Mouse (Mus musculus) myocyte (in vitro differentiated cells): ENCODE results near the gene Vegfc.

Experiments
- MYOD1 ChIP-seq, 3 experiments: IDR thresholded peaks; one replicate each; pipeline ENCODE4 v1.6.1; 2011; ENCODE audit warnings: control low read depth in 2 of 3, low read depth in 2 of 3, mild to moderate bottlenecking in 2 of 3, moderate library complexity in 1 of 3; ENCODE audit not compliant: insufficient read length in 2 of 3, control insufficient read depth in 1 of 3
- POLR2A ChIP-seq: IDR thresholded peaks from one replicate; pipeline ENCODE4 v1.6.1; 2011; ENCODE audit warnings: low read depth, mild to moderate bottlenecking, control low read depth, moderate library complexity; ENCODE audit not compliant: insufficient read length
- POLR2AphosphoS2 ChIP-seq: IDR thresholded peaks from one replicate; pipeline ENCODE4 v1.6.1; 2011; ENCODE audit warnings: low read depth, control low read depth; ENCODE audit not compliant: insufficient read length
- TCF3 ChIP-seq: IDR thresholded peaks from one replicate; pipeline ENCODE4 v1.6.1; 2011; ENCODE audit warnings: low read depth, control low read depth; ENCODE audit not compliant: insufficient read length
- USF1 ChIP-seq: IDR thresholded peaks from one replicate; pipeline ENCODE4 v1.6.1; 2011; ENCODE audit warnings: low read depth, mild to moderate bottlenecking, control low read depth, moderate library complexity

DNA sequence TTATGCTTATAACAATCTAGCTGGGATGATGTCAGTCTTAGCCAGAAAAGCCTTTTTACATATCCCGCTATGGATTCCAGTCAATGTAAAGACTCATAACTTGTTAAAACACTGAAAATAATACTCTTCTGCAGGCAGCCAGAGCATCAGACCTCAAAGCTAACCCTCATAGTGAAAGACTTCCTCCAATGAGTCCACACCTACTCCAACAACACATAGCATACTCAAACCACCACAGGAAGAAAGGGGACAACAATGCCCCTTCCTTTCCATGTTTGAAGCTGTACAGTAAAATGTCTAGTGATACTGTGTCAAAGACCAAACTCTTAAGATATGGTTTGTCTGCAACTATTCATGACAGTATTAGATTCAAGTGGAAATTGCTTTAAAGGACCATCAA is 153.2 kb downstream of the Vegfc start:
- TF ChIP-seq POLR2A (no peak), USF1 (no peak), POLR2AphosphoS2 (no peak), TCF3 (no peak), MYOD1 (IDR thresholded peaks at IDR 0.05; ENCODE audit: control insufficient read depth in 1 of 3, insufficient read length in 2 of 3, low read depth in 2 of 3) (no peak)
